Comparison of ENCODE assay signal across 16 mouse cellular contexts in genomic region chr5:12512471-12512870, GRCm38 (mm10).
"Had no signal": no experiment of that assay in that cellular context is flagged by ENCODE, and none has a peak within 500 bp of the region (broad histone marks: within the 10 kb centered on the region; RNA-seq: fewer than 3 reads in every experiment).

No protein-coding gene starts in this region.

- H3K36me3 ChIP-seq: lung, embryonic 15.5 days; midbrain, embryonic 12.5 days; midbrain, embryonic 15.5 days; neural tube, embryonic 12.5 days; stomach, embryonic 15.5 days had no signal

- ATAC-seq: liver, postnatal 0 days; lung, postnatal 0 days; midbrain, embryonic 15.5 days had no signal

- H3K4me2 ChIP-seq: lung, embryonic 15.5 days; midbrain, embryonic 12.5 days; midbrain, embryonic 15.5 days; neural tube, embryonic 12.5 days; stomach, embryonic 15.5 days had no signal

- H3K27ac ChIP-seq: lung, embryonic 15.5 days; macrophage; midbrain, embryonic 12.5 days; midbrain, embryonic 15.5 days; neural tube, embryonic 12.5 days; stomach, embryonic 15.5 days; stomach, postnatal 0 days had no signal

- H3K4me1 ChIP-seq: midbrain, embryonic 12.5 days; midbrain, embryonic 15.5 days; neural tube, embryonic 12.5 days had no signal

- H3K9me3 ChIP-seq: lung, embryonic 15.5 days; megakaryocyte, embryonic 14.5 days; midbrain, embryonic 12.5 days; midbrain, embryonic 15.5 days; neural tube, embryonic 12.5 days; stomach, embryonic 15.5 days had no signal

- H3K27me3 ChIP-seq: lung, embryonic 15.5 days; megakaryocyte, embryonic 14.5 days; midbrain, embryonic 12.5 days; midbrain, embryonic 15.5 days; neural tube, embryonic 12.5 days; stomach, embryonic 15.5 days had no signal

- H3K4me3 ChIP-seq: lung, embryonic 15.5 days; megakaryocyte, embryonic 14.5 days; midbrain, embryonic 12.5 days; midbrain, embryonic 15.5 days; neural tube, embryonic 12.5 days; stomach, embryonic 15.5 days had no signal

- H3K9ac ChIP-seq: liver, postnatal 0 days; lung, embryonic 15.5 days; midbrain, embryonic 12.5 days; midbrain, embryonic 15.5 days; neural tube, embryonic 12.5 days; stomach, embryonic 15.5 days had no signal

- DNase-seq: liver, postnatal 0 days; lung, adult 2 months; lung, postnatal 14 days; lung, postnatal 36 days; right cerebral cortex, postnatal 14 days; thymus, adult 2 months; thymus, postnatal 36 days had no signal
